Mouse (Mus musculus) myocyte (in vitro differentiated cells): ENCODE measurements around the gene Mettl14. TPM values are rescaled to one million over a fixed set of nuclear protein-coding genes. Genes with fewer than 3 reads are reported as not detected.
A peak's percentile ranks its signal among the peaks of the same experiment; 100 is the strongest.

Experiments used
- H3K27me3 ChIP-seq: one replicate; pipeline ENCODE4 v1.6.1; 2011; ENCODE audit not compliant: control insufficient read depth, insufficient read depth, insufficient read length
- H3K36me3 ChIP-seq: one replicate; pipeline ENCODE4 v1.6.1; 2011; ENCODE audit not compliant: control insufficient read depth, insufficient read depth
- H3K4me2 ChIP-seq: one replicate; pipeline ENCODE4 v1.6.1; 2011; ENCODE audit warnings: low read depth, control low read depth
- H3K4me3 ChIP-seq: one replicate; pipeline ENCODE4 v1.5.1; 2011; ENCODE audit warnings: mild to moderate bottlenecking, control low read depth, moderate library complexity
- H3K79me2 ChIP-seq: one replicate; pipeline ENCODE4 v1.6.1; 2011; ENCODE audit not compliant: control insufficient read depth, insufficient read depth
- H3ac ChIP-seq: one replicate; pipeline ENCODE4 v1.6.1; 2011; ENCODE audit not compliant: control insufficient read depth, insufficient read length
- CEBPB ChIP-seq: IDR thresholded peaks from 2 replicates; pipeline ENCODE4 v1.6.1; 2011; ENCODE audit warnings: mild to moderate bottlenecking, moderate library complexity; ENCODE audit not compliant: poor library complexity, insufficient read depth, severe bottlenecking
- E2F4 ChIP-seq: IDR thresholded peaks from one replicate; pipeline ENCODE4 v1.6.1; 2011; ENCODE audit warnings: mild to moderate bottlenecking, control low read depth, moderate library complexity; ENCODE audit not compliant: insufficient read depth
- MAX ChIP-seq: IDR thresholded peaks from one replicate; pipeline ENCODE4 v1.6.1; 2011; ENCODE audit warnings: low read depth, mild to moderate bottlenecking, control low read depth
- MYOD1 ChIP-seq, 3 experiments: IDR thresholded peaks; one replicate each; pipeline ENCODE4 v1.6.1; 2011; ENCODE audit warnings: control low read depth in 2 of 3, low read depth in 2 of 3, mild to moderate bottlenecking in 2 of 3, moderate library complexity in 1 of 3; ENCODE audit not compliant: insufficient read length in 2 of 3, control insufficient read depth in 1 of 3
- MYOG ChIP-seq, 3 experiments: IDR thresholded peaks; one replicate each; pipeline ENCODE4 v1.6.1; 2011; ENCODE audit warnings: control low read depth in 2 of 3, low read depth in 2 of 3, mild to moderate bottlenecking in 2 of 3; ENCODE audit not compliant: insufficient read length in 2 of 3, control insufficient read depth in 1 of 3, insufficient read depth in 1 of 3
- POLR2A ChIP-seq: IDR thresholded peaks from one replicate; pipeline ENCODE4 v1.6.1; 2011; ENCODE audit warnings: low read depth, mild to moderate bottlenecking, control low read depth, moderate library complexity; ENCODE audit not compliant: insufficient read length
- POLR2AphosphoS2 ChIP-seq: IDR thresholded peaks from one replicate; pipeline ENCODE4 v1.6.1; 2011; ENCODE audit warnings: low read depth, control low read depth; ENCODE audit not compliant: insufficient read length
- REST ChIP-seq: IDR thresholded peaks from one replicate; pipeline ENCODE4 v1.6.1; 2011; ENCODE audit warnings: mild to moderate bottlenecking, control low read depth, moderate library complexity; ENCODE audit not compliant: insufficient read depth, insufficient read length
- SRF ChIP-seq: IDR thresholded peaks from one replicate; pipeline ENCODE4 v1.6.1; 2011; ENCODE audit warnings: low read depth; ENCODE audit not compliant: control insufficient read depth, insufficient read length
- TCF12 ChIP-seq: IDR thresholded peaks from one replicate; pipeline ENCODE4 v1.6.1; 2011; ENCODE audit warnings: mild to moderate bottlenecking, control low read depth; ENCODE audit not compliant: poor library complexity, insufficient read depth, severe bottlenecking
- TCF3 ChIP-seq: IDR thresholded peaks from one replicate; pipeline ENCODE4 v1.6.1; 2011; ENCODE audit warnings: low read depth, control low read depth; ENCODE audit not compliant: insufficient read length
- USF1 ChIP-seq: IDR thresholded peaks from one replicate; pipeline ENCODE4 v1.6.1; 2011; ENCODE audit warnings: low read depth, mild to moderate bottlenecking, control low read depth, moderate library complexity
- polyA plus RNA-seq: library from polyadenylated mRNA; unstranded; fragments of >200 nt; fragmentation: generic; extraction: Trizol; gene quantifications from one replicate; pipeline ENCODE4 v1.2.1, GENCODE M21; 2012; ENCODE audit warnings: missing spikeins

The Mettl14 gene
- 5.2 TPM for polyA plus RNA-seq

GRCm38 (mm10) chr3:123385486-123386156 is at the start of gene Mettl14:
Gene Mettl14 (minus strand): TSS chr3:123386108.
- H3ac ChIP-seq = peak within 1 kb of the TSS; percentile 35
- peak within 1 kb of the TSS; percentile 86 for H3K4me2 ChIP-seq
- peak within 1 kb of the TSS; percentile 70 for H3K4me3 ChIP-seq
- H3K36me3 ChIP-seq = peaks cover 7% of the 10 kb centered on the region
- peaks cover 30% of the 10 kb centered on the region for H3K79me2 ChIP-seq
- TF ChIP-seq TCF12 = no peak
- TF ChIP-seq MYOD1 (IDR thresholded peaks at IDR 0.05; ENCODE audit: control insufficient read depth in 1 of 3, insufficient read length in 2 of 3, low read depth in 2 of 3) = peak in 2 of 3 experiments; percentile 12 to 15
- no peak for TF ChIP-seq REST
- no peaks in the 10 kb centered on the region for H3K27me3 ChIP-seq

DNA sequence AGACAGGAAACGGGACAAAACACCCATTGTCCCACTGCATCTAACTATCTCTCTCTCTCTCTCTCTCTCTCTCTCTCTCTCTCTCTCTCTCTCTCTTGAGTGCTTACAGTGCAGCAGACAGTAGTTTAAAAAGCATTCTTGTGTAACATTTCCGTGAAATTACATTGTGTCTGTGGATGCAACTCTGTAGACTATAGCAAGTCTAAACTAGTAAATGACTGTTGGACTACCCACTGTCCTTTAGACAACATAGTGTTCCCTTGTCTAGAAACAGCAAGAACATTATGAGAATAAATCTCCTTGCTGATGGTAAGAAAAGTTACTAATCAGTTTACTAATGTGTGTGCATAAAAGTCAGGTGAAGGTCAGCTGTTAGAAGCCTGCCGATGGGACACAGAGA is 47.5 kb upstream of the Mettl14 start:
- H3ac ChIP-seq = no peak overlapping the region
- no peaks in the 10 kb centered on the region for H3K27me3 ChIP-seq
- TF ChIP-seq POLR2A = no peak
- TF ChIP-seq MYOD1 (IDR thresholded peaks at IDR 0.05; ENCODE audit: control insufficient read depth in 1 of 3, insufficient read length in 2 of 3, low read depth in 2 of 3) = no peak
- TF ChIP-seq USF1 = no peak
- no peak for TF ChIP-seq POLR2AphosphoS2
- TF ChIP-seq E2F4 = no peak
- TF ChIP-seq TCF12 = no peak
- no peak for TF ChIP-seq REST
- no peak for TF ChIP-seq MAX
- no peak for TF ChIP-seq SRF
- no peak overlapping the region for H3K4me2 ChIP-seq
- no peak overlapping the region for H3K4me3 ChIP-seq
- no peaks in the 10 kb centered on the region for H3K79me2 ChIP-seq
- H3K36me3 ChIP-seq = no peaks in the 10 kb centered on the region

DNA sequence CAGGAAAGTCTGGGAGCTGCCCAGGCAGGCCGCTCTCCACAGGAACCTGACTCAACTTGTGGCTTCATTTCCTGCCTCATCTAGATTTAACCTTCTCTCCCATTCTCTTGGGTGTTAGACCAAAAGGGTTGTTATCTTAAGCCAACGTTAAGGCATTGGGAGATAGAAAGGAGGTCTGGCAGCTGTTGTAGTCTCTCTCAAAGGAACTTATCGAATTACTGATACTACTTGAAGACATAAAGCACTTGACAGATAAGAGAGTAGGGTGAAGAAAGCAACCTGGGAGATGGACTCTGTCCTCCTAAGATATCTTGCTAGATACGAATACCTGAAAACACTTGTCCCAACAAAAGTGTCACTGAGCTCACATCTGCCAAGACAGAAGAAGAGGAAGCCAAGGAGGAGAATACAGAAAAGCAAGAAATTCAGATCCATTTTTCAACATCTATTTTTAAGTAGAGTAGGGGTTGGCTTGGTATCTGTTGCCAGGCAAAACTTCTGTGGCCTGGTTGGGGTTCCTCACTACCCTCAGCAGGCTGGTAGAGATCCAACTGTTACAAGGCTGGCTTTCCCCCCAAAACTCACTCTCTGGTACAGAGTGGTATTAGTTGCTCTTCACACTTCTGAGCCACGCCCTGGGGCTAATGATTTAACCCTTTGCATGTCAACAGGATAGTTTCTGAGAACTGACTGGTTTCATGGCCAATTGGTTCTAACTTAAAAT is 46.2 kb upstream of the Mettl14 start:
- Histone ChIP-seq H3K27me3 (no peaks in the 10 kb centered on the region), H3ac (no peak overlapping the region), H3K79me2 (no peaks in the 10 kb centered on the region), H3K4me2 (no peak overlapping the region), H3K4me3 (no peak overlapping the region), H3K36me3 (no peaks in the 10 kb centered on the region)
- TF ChIP-seq MAX = no peak
- no peak for TF ChIP-seq CEBPB
- TF ChIP-seq SRF = no peak
- no peak for TF ChIP-seq E2F4
- TF ChIP-seq TCF3 = no peak
- TF ChIP-seq REST = no peak
- no peak for TF ChIP-seq MYOD1 (IDR thresholded peaks at IDR 0.05; ENCODE audit: control insufficient read depth in 1 of 3, insufficient read length in 2 of 3, low read depth in 2 of 3)
- no peak for TF ChIP-seq USF1
- no peak for TF ChIP-seq POLR2A
- TF ChIP-seq POLR2AphosphoS2 = no peak
- TF ChIP-seq TCF12 = no peak
- no peak for TF ChIP-seq MYOG (IDR thresholded peaks at IDR 0.05; ENCODE audit: control insufficient read depth in 1 of 3, insufficient read depth in 1 of 3, insufficient read length in 2 of 3, low read depth in 2 of 3)

DNA sequence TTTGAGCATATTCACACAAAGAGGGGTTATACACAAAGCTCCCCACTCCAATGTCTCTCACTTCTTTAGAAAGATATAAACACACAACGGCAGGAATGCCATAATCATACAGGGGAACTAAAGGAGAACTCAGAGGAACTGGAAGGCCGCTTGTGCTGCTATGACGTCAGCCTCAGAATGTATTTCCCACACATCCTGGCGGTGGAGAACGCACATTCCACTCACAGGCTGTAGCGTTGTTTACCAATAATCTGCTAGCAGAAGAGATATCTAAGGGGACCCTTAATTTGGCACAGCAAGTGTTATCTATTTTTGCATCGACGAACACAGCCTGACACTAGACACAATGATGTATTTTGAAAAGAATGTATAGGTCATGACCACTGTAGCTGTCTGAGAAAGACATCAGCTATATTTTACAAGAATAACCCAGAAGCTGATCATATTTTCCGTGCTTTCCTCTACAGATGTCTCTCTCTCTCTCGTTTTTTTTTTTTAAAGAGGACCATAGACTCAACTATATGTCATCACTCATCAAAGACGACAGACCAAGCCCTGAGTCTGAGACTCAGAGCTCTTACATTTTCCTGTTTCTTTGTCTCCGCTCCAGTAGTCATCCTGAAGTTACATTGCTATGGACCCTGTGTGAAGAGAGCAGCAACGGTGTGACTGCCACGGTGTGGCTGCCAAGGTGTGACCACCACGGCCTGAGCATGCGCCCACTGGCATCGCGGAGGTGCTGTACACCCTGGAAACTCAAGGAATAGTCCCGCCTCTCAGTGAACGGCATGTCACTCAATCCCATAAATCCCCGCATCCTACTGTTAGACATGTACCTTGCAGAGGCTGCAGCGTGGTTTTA is 43.9 kb upstream of the Mettl14 start:
- Histone ChIP-seq H3ac (no peak overlapping the region), H3K4me2 (no peak overlapping the region), H3K27me3 (no peaks in the 10 kb centered on the region), H3K79me2 (no peaks in the 10 kb centered on the region), H3K4me3 (no peak overlapping the region), H3K36me3 (no peaks in the 10 kb centered on the region)
- TF ChIP-seq REST (no peak), MYOG (IDR thresholded peaks at IDR 0.05; ENCODE audit: control insufficient read depth in 1 of 3, insufficient read depth in 1 of 3, insufficient read length in 2 of 3, low read depth in 2 of 3) (no peak), MAX (no peak), MYOD1 (IDR thresholded peaks at IDR 0.05; ENCODE audit: control insufficient read depth in 1 of 3, insufficient read length in 2 of 3, low read depth in 2 of 3) (no peak), POLR2A (no peak), CEBPB (no peak), TCF12 (no peak), SRF (no peak), USF1 (no peak), POLR2AphosphoS2 (no peak), TCF3 (no peak), E2F4 (no peak)
